Mouse (Mus musculus) brain, embryonic 14.5 days (tissue): ENCODE measurements around the gene Ctdsp1. TPM values are rescaled to one million over a fixed set of nuclear protein-coding genes. Genes with fewer than 3 reads are reported as not detected.
A peak's percentile ranks its signal among the peaks of the same experiment; 100 is the strongest.

Experiments used
- DNase-seq: peaks from one replicate; pipeline ENCODE4 v3.0.0-alpha.2; 2011; ENCODE audit warnings: low read depth
- CTCF ChIP-seq: fragments of 200-500 bp; IDR thresholded peaks from 2 replicates; pipeline ENCODE4 v1.5.1; 2012; ENCODE audit warnings: inconsistent platforms, mild to moderate bottlenecking, moderate library complexity, borderline replicate concordance; ENCODE audit not compliant: insufficient read depth, insufficient read length; ENCODE audit errors: extremely low read depth
- POLR2A ChIP-seq: fragments of 200-500 bp; IDR thresholded peaks from 2 replicates; pipeline ENCODE4 v1.6.1; 2012; ENCODE audit warnings: mild to moderate bottlenecking, inconsistent platforms, borderline replicate concordance; ENCODE audit not compliant: poor library complexity, insufficient read depth, insufficient read length, severe bottlenecking; ENCODE audit errors: extremely low read depth
- polyA plus RNA-seq: library from polyadenylated mRNA; depleted of rRNA; stranded (reverse); fragments of >200 nt; gene quantifications from 2 replicates; pipeline ENCODE4 v1.2.3, GENCODE M21; 2012

Gene Ctdsp1
- polyA plus RNA-seq, 1 experiment = 34.3 TPM

DNA sequence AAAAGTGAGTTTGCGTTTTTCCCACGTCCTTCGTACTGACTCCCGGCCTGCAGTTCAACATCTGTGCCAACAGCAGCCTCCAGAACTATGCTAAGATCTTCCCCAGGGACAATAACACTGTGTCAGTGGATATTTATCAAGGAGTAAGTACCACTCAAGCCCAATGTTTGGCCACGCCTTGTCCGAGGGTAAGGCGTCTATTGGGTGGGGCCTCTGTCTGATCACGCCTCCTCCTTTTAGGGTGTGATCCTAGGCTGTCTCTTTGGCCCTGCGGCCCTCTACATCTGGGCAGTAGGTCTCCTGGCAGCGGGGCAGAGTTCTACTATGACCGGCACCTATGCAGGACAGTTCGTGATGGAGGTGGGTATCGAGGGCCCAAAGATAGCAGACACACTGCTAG lies 7.9 kb upstream of the Ctdsp1 start:
- TF ChIP-seq CTCF (no peak), POLR2A (no peak)
- DNase-seq = no peak

DNA sequence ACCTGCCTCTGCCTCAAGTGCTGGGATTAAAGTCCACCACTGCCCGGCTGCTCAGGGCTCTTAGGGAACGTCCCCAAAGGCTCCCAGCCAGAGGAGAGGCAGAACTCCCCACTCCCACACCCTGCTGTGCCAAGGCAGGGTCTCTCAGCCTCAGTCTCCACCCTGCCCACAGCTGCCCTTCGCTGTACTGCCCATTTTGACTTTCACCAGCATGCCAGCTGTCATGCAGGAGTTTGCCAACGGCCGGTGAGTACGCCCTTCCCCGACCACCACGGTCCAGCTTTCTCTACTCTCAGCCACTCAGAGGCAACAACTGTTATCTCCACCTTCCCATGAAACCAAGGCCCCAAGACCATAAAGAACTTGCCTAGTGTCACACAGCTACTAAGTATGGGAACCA lies 6.8 kb upstream of the Ctdsp1 start:
- TF ChIP-seq CTCF = no peak
- DNase-seq = no peak

DNA sequence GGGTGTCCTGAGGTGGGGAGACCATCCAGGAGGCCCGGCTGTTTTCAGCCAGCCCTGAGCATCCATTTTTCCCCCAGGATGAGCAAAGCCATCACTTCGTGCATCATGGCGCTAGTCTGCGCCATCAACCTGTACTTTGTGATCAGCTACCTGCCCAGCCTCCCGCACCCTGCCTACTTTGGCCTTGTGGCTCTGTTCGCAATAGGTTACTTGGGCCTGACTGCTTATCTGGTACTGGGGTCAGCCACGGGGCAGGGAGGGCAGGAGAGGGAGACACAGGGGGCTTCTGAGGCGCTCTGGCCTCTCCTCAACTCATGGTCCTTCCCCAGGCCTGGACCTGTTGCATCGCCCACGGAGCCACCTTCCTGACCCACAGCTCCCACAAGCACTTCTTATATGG lies 6.2 kb upstream of the Ctdsp1 start:
- no peak for TF ChIP-seq CTCF
- no peak for TF ChIP-seq POLR2A
- no peak for DNase-seq

DNA sequence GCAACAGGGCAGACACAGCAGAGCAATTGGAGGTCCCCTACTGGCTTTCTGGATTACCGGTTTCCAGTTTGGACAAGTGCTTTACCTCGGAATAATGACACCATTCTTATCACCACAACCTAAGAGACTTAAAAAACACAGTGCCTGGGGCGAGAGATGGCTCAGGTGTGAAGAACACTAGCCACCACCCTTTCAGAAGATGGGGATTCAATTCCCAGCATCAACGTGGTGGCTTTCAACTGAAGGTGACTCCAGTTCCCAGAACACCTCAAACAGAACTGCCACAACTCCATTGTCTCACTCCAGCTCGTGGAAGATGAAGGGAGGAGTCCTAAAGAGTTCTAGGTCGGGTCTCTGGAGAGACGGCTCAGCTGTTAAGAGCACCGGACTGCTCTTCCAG lies 5.8 kb upstream of the Ctdsp1 start:
- DNase-seq = no peak
- TF ChIP-seq POLR2A (no peak), CTCF (no peak)

DNA sequence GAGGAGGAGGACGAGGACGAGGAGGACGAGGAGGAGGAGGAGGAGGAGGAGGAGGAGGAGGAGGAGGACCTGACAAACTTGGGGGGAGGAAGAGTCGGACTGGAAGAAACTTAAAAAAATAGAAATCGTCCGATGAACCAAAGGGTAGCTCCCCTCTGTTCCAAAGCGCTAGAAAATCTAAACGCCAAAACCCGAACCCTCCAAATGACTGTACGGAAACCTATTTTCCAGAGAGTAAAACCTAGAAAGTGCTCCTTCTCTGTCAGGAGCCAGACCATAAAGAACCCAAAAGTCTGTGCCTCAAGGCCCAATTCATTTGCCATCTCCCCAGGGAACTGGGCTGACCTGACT lies 5.0 kb upstream of the Ctdsp1 start:
- DNase-seq = no peak
- no peak for TF ChIP-seq CTCF
- TF ChIP-seq POLR2A = no peak

DNA sequence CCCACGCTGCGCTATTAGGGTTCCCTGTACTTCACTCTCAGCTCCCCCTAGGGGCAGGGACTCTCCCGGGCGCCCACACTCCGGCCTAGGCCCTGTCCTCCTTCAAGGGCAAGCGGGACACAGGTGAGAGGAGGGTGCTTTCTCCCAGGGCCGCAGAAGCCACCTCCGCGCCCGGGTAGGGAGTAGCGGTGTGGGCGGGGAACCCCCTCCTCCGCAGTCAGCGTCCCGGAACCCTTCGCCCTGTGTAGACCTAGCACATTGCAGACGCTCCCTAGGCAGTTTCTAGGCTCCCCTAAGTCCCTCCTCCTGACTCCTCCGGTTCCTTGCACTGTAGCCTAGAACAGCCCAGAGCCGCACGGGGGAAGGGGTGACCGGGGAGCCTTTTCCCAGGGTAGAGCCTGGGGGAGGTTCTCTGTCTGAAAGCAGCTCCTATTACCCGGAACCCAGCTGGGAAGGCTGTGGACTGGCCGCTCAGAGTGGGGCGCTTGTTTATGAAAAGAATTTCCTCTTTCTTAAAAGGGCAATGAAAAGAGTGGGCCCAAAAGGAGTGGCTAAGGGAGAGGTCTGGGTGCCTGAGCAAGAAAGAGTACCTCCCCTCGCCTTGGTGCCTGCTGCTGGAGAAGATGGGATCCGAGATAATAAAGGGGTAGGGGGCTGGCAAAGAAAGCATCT lies 4.5 kb upstream of the Ctdsp1 start:
- TF ChIP-seq CTCF = peak; percentile 44; the same call in 1 of the 2 replicates
- TF ChIP-seq POLR2A = no peak
- DNase-seq = peak; percentile 98

DNA sequence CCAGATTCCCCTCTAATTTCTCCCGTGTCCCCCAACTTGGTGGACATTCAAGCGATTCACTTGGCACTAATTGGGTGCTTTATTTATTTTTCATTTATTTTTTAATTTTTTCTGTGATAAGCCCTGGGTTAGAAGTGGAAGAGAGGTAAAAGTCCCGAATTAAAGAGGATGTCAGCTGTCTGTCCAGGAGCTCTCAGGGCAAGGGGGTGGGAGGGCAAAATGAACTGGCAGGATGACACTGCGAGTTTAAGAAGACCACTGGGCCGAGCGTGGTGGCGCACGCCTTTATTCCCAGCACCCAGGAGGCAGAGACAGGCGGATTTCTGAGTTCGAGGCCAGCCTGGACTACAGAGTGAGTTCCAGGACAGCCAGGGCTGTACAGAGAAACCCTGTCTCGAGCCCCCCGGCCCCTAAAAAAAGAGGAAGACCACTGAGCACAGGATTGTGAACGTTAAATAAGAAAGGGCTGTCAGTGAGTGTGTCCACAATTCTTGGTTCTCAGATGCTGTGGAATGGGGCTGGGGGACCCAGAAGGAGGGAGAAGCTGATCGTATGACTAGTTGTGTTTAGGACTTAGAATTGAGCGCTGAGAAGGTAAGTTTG lies 3.8 kb upstream of the Ctdsp1 start:
- TF ChIP-seq CTCF (no peak), POLR2A (no peak)

DNA sequence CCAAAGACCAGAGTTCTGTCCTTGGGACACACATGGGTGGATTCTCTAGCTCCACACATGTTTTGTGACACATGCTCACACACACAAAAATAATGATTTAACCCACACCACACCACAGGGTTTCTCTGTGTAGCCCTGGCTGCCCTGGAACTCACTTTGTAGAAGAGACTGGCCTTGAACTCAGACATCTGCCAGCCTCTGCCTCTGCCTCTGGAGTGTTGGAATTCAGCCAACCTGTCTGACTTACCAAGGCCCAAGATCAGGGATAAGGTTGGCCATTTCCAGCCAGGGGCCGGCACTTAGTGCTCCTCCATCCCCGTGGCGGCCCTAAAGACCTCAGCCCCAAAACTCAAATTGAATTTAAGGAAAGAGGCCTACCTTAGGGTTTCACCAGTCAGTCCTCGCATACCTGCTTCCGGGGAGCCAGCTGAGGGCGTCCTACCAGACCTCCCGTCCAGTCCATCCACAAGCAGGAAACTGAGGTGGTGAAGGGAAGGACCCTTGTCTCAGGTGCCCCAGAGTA lies 2.9 kb upstream of the Ctdsp1 start:
- no peak for DNase-seq
- TF ChIP-seq CTCF = no peak
- no peak for TF ChIP-seq POLR2A

More for the DNA sequence above, 3.8 kb upstream of the Ctdsp1 start:
- no peak for DNase-seq

DNA sequence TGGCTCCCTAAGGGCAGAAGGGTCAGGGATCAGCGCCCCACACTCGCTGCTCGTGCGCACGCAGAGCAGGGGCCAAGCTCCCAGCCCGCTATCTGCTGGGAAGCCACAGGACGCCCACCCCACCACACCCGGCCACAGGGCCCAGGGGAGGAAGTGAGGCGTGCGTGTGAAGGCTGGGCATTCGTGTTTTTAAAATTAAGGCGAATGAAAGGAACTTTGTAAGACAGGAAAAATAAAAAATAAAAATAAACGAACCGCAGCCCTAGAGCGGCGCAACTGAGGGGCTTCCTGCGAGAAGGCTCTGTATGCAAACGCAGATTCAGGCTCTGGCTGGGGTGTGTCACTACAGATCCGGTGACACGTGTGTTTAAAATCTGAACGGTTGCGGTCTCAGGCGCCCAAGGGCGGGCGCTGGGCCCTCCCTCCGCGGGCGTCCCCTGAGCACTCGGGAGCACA lies 1.4 kb upstream of the Ctdsp1 start:
- peak; percentile 27 for DNase-seq
- TF ChIP-seq CTCF (no peak), POLR2A (no peak)

DNA sequence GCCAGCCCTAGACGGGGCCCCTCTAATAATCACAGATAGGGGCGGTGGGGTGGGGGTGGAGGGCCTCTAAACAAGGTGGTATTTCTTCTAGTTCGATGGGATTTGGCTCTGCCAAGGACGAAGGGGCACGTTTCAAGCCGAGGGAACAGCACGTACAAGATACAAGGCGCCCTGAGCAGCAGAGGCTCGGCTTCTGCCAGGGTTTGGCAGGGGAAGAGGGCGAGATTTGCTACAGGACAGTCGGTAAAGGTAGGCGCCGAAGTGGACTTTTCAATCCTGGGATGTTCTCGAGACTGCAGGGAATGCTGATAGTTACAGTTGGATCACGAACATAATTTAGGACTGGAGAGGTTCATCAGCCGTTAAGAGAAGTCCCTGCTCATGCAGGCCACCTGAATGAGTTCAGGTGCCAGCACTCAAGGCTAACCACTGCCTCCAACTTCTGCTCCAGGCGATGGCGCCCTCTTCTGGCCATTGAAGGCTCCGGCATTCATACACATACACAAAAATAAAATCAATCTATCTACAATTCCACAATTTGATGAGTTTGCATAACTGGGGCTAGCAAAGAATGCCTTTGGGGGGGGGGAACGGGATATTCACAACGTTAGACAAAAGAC lies 912 bp upstream of the Ctdsp1 start:
- TF ChIP-seq CTCF (peak; percentile 69), POLR2A (no peak)
- DNase-seq = peak; percentile 64

DNA sequence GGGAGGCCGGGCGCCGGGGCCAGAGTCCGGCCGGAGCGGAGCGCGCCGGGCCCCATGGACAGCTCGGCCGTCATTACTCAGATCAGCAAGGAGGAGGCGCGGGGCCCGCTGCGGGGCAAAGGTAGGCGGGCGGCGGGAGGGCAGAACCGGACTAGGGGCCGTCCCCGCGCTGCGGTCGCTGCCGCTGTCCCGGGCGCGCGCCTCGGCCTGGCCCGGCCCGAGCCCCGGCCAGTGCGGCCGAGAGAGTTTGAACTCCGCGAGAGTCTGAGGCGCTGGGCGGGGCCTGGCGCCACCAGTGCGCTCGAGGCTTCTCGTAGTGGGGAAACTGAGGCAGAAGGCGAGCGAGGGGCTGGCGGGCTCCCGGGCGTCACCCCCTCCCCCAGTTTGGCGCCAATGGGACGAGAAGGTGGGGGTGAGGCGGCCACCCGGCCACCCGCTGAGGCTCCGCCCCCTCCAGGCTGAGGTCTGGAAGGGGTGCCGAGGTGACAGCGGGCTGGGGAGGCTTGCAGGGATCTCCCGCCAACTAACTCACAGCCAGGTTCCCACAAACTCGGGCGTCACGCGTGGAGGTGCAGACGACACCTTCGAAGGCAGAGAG lies 634 bp downstream of the Ctdsp1 start:
- TF ChIP-seq CTCF (no peak), POLR2A (0 out of 2 replicates have a peak, but pooled peaks have one; percentile 30)

More for the DNA sequence above, 634 bp downstream of the Ctdsp1 start:
- peak; percentile 53 for DNase-seq
